Comparison of ENCODE assay signal across 7 mouse cellular contexts in the genomic region with DNA sequence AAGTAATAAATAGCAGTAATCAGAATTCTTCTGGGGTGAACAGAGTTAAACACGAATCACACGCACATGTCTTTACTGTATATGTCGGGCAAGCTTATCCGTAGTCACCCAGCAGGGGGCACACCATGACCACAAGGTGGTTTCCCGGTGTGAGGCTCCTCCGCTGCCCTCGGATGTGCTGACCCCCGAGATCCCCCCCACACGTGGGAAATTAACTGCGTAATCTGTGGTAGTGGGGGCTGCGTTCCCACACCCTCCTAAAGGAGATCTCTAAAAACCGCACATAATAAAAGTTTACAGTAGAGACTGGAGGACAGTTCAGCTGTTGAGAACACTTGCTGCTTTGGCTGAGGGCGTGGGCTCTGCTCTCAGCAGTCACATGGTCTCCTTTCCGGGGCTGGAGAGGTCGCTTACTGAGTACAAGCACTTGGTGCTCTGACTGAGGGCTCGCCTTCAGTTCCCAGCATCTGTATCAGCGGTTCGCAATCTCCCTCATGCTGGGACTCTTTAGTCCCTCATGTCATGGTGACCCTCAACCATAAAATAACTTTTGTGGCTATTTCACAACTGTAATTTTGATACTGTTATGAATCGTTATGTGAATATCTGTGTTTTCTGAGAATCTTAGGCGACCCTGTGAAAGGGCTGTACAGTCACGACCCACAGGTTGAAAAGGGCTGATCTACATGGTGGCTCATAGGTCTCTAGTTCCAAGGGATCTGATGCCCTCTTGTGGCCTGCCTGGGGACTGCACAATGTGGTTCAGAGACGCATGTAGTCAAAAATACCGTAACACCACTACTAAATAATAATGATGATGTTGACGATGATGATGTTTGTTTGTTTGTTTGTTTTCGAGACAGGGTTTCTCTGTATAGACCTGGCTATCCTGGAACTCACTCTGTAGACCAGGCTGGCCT. TPM values are rescaled to one million over a fixed set of nuclear protein-coding genes. Genes with fewer than 3 reads are reported as not detected.
A peak's percentile ranks its signal among the peaks of the same experiment; 100 is the strongest.
DNase-seq lines count a peak whose midpoint lies in the region; ATAC-seq lines count a peak whose summit lies in the region.

No protein-coding gene starts in this region.

- ATAC-seq in intestine, embryonic 16.5 days = peak; percentile 79

- H3K4me1 ChIP-seq in intestine, embryonic 16.5 days (ENCODE audit: control insufficient read depth, insufficient read depth, low read length) = no peaks in the 10 kb centered on the region
- peaks cover 4% of the 10 kb centered on the region; the same call in 1 of the 2 replicates for H3K4me1 ChIP-seq in midbrain, embryonic 10.5 days

- H3K9me3 ChIP-seq in intestine, embryonic 16.5 days (ENCODE audit: control insufficient read depth, low read length) = no peaks in the 10 kb centered on the region
- H3K9me3 ChIP-seq in midbrain, embryonic 10.5 days (replicated peaks) = no peaks in the 10 kb centered on the region

- intact Hi-C loops in left cerebral cortex, postnatal 36 days (cut with DNase I) = loop anchor here (5.0 kb wide), 1 partner anchor 43 kb away; no protein-coding TSS in a partner anchor

- DNase-seq in adrenal gland, adult (ENCODE audit: inconsistent age in 2 of 2, low spot score in 1 of 2) = peak; percentile 80 to 95
- peak; percentile 91 for DNase-seq in embryo, embryonic 10.5 days (ENCODE audit: low spot score)
- DNase-seq in gastrocnemius, postnatal 4 days (ENCODE audit: low spot score in 2 of 2) = peak; percentile 62 to 83
- peak; percentile 70 to 78 for DNase-seq in left cerebral cortex, postnatal 36 days (ENCODE audit: low spot score in 2 of 2)
- peak; percentile 75 for DNase-seq in midbrain, embryonic 10.5 days (ENCODE audit: low spot score)
- DNase-seq in right cerebral cortex, postnatal 4 days = peak; percentile 90

- H3K36me3 ChIP-seq in intestine, embryonic 16.5 days (ENCODE audit: control insufficient read depth, insufficient read depth, low read length) = no peaks in the 10 kb centered on the region
- no peaks in the 10 kb centered on the region for H3K36me3 ChIP-seq in midbrain, embryonic 10.5 days

- peak overlapping the region; percentile 32 for H3K4me3 ChIP-seq in intestine, embryonic 16.5 days (ENCODE audit: low read length)
- H3K4me3 ChIP-seq in midbrain, embryonic 10.5 days = peak overlapping the region; percentile 31

- peak overlapping the region; percentile 56 for H3K4me2 ChIP-seq in intestine, embryonic 16.5 days (ENCODE audit: low read depth, low read length)

- H3K27me3 ChIP-seq in intestine, embryonic 16.5 days (replicated peaks; ENCODE audit: control insufficient read depth, insufficient read depth, low read length) = no peaks in the 10 kb centered on the region
- H3K27me3 ChIP-seq in midbrain, embryonic 10.5 days (ENCODE audit: low read depth, poor library complexity, severe bottlenecking) = no peaks in the 10 kb centered on the region

- H3K27ac ChIP-seq in intestine, embryonic 16.5 days (ENCODE audit: low read length) = no peak overlapping the region
- no peak overlapping the region for H3K27ac ChIP-seq in midbrain, embryonic 10.5 days (replicated peaks)

- H3K9ac ChIP-seq in intestine, embryonic 16.5 days (ENCODE audit: low read depth, low read length) = peak overlapping the region; percentile 35; the same call in 1 of the 2 replicates

- 12% methylated on average over 25 of the region's 25 CpGs for WGBS in intestine, embryonic 16.5 days
- WGBS in midbrain, embryonic 10.5 days = 19% methylated on average over 25 of the region's 25 CpGs

RNA-seq across cellular contexts. Expression of a gene that starts 32.0 kb away (rescaled TPM):
- total RNA-seq in gastrocnemius, postnatal 4 days (2021) = not detected
- polyA plus RNA-seq in intestine, embryonic 16.5 days (2015; fragmentation: Nextera tagmentation; extraction: Ambion mirVana) = not detected in 2 replicates
- total RNA-seq in left cerebral cortex, postnatal 36 days (2021) = not detected
- polyA plus RNA-seq in midbrain, embryonic 10.5 days (2016; fragmentation: Nextera tagmentation; extraction: Ambion mirVana) = not detected in 2 replicates

RNA-seq across cellular contexts. Expression of a gene that starts 50.5 kb away (rescaled TPM):
- total RNA-seq in gastrocnemius, postnatal 4 days (2021) = under 1 TPM; 0.17 to 0.57 TPM
- polyA plus RNA-seq in intestine, embryonic 16.5 days (2015; fragmentation: Nextera tagmentation; extraction: Ambion mirVana) = 2.4 and 2.5 TPM in 2 replicates
- total RNA-seq in left cerebral cortex, postnatal 36 days (2021) = under 1 TPM; 0.37 to 0.59 TPM
- 0.21 and 0.33 TPM in 2 replicates for polyA plus RNA-seq in midbrain, embryonic 10.5 days (2016; fragmentation: Nextera tagmentation; extraction: Ambion mirVana)

RNA-seq across cellular contexts. Expression of a gene that starts 50.7 kb away (rescaled TPM):
- 100 to 1,000 TPM; 247 to 274 TPM for total RNA-seq in gastrocnemius, postnatal 4 days (2021)
- 390 and 416 TPM in 2 replicates for polyA plus RNA-seq in intestine, embryonic 16.5 days (2015; fragmentation: Nextera tagmentation; extraction: Ambion mirVana)
- total RNA-seq in left cerebral cortex, postnatal 36 days (2021) = 100 to 1,000 TPM; 184 to 211 TPM
- 456 and 487 TPM in 2 replicates for polyA plus RNA-seq in midbrain, embryonic 10.5 days (2016; fragmentation: Nextera tagmentation; extraction: Ambion mirVana)
